Mouse (Mus musculus) yolk sac, embryonic 10.5 days (tissue): ENCODE measurements at regions not wholly inside any gene's neighbourhood (a gene's known extent, or its start where the extent isn't known, plus 50 kb on each side); places are given as distances from the start of the nearest gene placed in this dataset.

ENCODE experiments used
- DNase-seq: peaks from one replicate; pipeline ENCODE4 v3.0.0-alpha.2; 2017; ENCODE audit warnings: low spot score

DNA sequence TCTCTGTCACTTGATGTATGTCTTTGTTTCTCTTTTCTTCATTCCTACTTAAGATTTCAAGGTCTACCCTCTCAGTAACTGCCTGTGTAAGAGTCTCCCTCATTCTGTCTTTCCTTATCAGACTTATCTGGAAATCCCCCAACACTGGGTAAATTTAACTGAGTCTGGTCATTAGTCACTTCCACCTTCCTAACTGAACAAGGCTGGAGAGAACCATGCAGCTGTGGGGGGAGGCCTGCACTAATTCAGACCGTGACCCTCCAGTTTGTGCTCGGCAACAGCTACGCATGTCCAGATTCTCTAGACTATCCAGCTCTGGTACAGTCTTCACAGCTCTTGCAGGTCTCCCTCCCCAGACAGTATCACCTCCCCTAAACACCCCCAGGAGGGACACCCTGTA is 103.3 kb downstream of the Prox1 start:
- no peak for DNase-seq

DNA sequence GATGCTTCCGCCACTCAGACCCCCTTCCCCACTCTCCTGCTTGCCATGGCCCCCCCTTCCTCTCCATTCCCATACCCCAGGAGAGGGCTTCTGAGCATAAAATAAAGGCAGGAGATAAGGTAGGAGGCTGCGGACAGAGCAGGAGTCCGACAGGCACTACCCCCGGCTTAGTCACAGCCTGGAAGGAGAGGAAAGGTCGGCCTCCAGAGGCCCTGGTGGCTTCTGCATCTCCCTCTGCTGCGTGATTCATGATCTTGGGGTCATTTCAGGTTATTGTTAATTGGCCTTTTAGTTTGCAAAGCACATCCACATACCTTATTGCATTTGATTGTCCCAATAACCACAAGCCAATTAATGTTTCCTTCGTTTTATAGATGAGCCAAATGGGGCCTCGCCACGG is 104.1 kb downstream of the Prox1 start:
- no peak for DNase-seq

DNA sequence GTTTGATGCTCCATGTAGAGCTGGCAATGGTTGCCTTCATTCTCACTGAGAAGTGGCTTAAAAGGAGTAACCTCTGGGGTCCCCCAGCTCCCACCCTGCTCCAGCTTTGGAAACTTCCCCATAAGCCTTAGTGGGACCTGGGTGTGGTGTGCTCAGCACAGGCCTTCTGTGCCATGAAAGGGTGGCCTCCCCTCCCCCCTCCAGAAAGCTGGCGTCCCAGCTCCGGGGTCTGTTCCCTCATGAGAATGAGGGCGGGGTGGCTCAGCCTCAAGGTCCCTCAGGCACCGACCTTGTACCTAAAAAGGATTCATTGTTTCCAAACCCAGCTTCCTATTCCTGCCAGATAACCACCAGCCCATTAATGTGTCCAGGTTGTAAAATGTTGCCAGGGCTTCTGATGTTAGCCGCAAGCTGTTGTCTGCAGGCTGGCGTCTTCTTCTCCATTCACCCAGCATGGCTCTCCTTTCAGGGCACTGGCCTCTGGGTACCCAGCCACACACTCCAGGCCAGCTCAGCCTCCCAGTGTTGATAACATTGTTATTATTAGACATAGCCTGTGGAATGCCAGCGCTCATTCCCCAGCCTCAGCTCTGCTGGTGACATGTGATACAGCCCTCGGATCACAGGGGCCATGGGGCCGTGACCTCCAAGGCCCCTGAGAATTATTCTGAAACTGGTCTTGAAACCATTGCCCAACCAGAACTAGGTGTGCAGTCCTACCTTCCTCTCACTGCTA is 108.8 kb downstream of the Prox1 start:
- DNase-seq: no peak

DNA sequence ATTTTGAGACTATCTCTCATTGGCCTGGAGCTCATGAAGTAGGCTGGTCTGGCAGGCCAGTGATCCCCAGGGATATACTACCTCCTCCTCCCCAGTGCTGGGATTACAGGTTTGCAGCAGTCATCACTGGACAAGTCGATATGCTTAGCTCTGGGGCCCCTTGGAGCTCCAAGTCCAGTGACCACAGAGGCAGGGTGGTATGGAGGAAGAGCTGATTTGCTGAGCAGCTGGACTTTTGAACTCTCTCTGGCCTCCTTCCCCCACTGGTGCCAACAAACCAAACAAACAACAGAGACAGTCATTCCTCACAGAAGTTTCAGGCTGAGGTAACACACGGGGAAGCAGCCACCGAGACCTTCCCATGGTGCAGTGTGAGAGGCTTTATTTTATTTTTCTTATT is 111.5 kb downstream of the Prox1 start:
- DNase-seq: peak; percentile 82

DNA sequence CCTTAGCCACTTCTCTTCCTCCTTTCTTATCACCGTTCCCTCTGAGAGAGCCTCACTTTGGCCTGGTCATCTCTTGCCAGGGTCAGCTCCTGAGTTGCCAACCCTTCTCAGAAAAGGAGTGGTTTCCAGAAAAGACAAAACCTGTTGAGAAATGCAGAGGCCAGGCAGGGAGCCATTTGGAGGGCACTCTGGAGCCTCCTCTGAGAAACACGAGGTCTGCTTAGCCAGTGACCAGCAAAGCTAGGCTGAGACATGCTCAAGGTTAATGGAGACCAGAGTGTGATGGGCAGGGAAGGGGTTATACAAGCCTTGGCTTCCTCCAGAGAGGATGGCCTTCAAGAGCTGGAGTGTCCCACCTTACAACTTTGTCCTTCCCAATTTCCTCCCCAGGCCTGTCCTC is 113.6 kb downstream of the Prox1 start:
- DNase-seq: no peak

DNA sequence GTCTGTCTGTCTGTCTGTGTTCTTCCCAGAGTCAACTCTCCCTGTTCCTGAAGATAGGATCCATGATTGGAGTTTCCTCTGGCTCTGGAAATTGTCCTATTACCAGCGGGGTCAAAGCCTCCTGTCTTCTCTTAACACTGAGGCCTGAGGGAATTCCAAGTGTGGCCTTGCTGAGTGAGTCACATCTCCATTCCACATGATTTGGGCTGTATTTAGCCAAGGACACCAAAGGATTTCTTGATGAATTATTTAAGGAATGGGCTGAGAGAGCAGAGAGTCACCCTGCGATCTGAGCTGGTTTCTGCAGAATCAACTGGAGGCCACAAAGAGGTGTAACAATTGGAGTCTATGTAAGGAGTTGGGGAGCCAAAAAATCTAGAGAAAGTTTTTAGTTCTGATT is 118.6 kb downstream of the Prox1 start:
- DNase-seq: no peak

DNA sequence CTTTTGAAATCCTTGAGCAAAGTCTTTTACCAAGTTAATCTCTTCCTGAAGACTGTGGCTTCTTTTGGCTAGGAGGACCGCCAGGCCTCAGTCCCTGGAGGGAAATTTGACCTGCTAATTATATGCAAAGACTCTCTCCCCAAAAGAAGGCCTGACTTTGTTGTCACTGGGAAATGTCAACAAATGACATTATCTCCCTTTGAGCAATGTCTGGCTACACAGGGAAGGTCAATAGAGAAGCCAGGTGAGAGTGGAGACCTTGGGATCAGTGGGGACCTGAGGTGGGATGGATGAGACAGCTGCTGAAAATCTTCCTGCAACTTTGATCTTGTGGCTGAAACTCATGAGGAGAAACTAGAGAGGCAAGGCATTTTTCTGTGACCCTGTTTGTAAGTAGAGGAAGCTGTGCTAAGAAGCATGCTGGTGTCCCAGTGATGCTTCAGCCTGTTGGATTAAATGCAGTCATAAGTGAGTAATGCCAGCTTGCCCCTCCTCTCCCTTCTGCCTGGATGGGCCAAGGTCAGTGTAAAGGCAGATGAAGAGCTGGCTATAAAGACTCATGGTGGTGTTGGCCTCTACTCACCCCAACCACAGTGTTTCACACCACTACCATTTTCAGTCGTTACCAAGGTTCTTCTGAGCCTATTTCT is 121.9 kb downstream of the Prox1 start:
- no peak for DNase-seq

DNA sequence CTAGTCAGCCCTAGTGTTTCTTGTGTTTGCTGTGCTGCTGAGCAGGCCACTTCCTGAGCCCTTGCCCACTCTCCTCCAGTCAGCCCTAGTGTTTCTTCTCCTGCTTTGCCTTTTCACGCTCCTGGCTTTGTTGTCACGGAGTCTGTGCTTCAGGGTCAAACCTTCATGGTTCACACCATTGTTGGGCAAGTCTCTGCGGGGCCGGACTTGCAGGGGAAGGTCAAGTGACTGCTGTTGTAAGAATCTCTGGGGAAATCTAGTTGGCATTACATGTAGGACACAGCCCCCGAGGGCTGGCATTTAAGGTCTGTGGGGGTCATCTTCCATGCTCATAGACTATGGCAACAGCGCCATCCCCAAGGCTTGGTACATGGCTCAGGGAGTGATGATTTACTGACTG is 123.3 kb downstream of the Prox1 start:
- no peak for DNase-seq

DNA sequence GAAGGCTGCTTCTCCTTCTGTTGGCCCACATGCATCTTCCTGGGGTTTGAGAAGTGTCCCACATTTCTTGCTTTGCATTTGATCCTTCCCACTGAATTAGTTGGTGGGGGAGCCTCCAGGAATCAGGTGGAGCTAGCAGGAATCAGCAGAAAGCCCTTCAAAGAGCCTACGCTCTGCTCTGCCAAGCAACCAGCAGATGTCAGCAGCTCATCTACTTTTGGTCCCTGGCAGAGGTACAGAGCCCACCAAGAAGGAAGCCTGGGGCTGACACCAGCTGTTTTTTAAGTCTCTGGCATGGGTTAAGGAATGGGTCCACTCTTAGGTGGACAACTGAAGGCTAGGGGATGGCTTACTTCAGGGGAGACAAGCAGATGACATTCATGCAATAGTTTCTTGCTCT is 123.6 kb upstream of the Smyd2 start:
- DNase-seq: peak; percentile 44

DNA sequence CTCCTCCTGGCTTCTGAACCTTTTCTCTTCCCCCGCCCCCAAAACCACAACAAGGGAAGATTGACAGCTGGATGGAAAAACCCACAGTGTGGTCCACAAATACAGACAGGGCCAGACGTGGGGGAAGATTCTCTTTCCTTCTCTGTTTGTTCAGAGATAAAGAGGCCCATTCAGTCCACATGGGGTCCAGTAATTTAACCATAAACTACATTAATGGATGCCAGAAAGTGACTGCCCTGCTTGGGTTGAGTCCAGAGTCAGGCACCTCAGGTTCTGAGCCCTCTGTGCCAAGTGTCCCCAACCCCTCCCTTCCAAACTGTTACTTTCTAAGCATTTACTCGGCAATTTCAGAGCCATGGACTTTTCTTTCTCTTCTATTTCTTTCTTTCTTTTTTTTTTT is 121.9 kb upstream of the Smyd2 start:
- DNase-seq: no peak

DNA sequence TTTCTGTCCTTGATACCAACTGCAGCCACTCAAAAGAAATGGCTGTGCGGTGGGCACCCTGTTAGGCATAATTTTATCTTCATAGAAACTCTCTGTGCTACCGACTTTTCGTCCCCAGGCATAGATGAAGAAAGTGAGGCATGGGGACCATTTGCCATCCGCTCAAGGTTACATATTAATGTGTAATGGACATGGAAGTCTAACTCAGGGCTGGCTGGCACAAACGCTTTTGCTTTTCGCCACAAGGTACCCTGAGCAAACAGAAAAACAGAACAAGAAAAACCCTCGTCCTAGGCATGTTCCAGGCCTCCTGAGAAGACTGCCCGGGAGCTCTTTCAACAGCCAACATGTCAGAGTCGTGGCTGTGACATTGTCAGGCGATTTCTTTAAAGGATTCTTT is 121.0 kb upstream of the Smyd2 start:
- DNase-seq: no peak

DNA sequence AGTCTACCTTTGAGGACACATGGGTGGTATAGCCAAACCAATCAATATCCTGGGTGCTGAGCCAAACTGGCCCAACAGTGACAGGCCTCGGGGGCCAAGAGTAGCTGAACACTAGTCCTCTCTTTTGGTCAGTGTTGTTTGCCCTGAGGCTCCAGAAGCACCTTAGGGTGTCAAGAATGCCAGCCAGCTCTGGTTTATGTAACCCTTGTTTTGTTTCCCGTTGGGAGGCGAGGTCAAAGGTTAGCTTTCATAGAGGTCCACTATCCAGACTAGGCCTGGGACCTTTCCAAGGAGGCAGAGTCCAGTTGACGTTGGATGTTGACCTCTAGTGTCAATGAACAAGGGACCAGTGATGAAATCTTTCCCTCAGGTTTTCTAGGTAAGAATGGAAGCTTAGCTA is 120.0 kb upstream of the Smyd2 start:
- peak; percentile 79 for DNase-seq

DNA sequence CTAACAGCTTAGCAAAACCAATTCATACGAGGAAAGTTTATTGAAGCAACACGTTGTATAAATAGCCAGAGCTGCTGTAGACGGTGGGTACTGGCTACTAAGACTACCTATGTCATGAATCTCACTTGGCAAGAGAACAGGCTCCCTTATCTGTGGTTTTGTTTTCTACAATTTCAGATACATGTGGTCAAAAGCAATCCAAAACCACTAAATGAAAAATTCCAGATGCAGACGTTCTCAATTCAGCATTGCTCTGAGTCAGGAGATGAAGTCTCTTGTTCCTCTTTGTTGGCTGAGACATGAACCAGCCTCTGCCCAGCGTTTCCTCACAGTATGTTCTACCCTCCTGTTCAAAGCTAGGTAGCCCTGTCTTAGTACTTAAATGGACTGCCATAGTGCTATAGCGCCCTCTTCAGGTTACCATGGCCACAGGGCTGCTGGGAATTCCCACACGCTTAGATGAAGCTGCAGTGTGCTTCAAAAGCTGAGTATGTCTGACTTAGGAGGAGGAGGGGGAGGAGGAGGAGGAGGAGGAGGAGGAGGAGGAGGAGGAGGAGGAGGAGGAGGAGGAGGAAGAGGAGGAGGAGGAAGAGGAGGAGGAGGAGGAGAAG is 119.0 kb upstream of the Smyd2 start:
- no peak for DNase-seq

DNA sequence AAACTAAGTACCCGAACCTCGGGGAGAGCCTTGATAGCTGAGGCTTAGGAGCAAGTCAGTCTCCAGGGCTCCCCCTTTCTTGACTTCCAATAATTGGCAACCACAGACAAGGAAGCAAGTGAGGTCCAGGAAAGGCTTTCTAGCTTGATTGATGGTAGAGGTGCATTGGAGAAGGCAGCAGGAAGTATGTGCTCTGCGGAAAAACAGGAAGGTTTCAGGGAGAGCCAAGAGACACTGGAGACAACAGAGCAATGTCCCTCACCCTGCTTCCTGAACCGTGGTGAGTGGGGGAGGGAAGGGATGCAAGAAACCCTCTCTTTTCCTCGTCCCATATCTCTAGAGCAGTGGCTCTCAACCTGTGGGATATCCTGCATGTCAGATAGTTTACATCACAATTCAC is 115.9 kb upstream of the Smyd2 start:
- no peak for DNase-seq

DNA sequence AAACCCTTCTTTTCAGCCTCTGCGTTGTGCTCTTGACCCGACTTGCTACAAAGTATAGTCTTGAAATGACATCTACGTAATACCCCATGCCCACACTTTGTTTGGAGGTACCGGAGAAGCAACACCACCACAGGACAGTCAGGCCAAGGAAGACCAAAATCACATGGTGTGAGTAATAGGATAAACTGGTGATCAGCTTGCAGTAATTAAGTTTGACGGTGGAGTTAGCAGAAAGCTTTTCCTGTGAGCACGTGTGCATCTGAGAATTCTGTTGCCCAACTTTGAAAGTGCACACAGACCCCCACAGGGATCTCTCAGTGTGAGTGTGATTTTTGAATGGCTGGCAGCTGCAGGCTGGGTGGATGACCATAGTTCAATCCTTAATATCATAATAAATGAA is 114.6 kb upstream of the Smyd2 start:
- no peak for DNase-seq

DNA sequence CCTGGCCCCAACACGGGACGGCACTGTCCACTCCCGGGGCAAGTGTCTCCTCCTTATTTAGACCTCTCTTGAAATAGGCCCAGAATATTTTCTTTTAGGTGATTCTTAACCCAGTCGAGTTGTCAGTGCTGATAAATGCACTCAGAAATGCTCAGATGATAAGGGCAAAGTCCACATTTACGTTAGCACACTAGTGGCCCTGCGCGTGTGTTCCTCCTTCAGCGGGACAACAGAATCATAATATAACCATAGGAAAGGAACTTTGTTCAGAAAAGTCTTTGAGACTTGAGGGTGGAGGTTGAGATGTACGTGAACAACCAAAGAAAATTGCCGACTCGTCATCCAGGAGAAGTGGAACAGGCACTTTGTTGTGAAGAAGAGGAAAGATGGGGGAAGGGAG is 113.8 kb upstream of the Smyd2 start:
- DNase-seq: no peak

DNA sequence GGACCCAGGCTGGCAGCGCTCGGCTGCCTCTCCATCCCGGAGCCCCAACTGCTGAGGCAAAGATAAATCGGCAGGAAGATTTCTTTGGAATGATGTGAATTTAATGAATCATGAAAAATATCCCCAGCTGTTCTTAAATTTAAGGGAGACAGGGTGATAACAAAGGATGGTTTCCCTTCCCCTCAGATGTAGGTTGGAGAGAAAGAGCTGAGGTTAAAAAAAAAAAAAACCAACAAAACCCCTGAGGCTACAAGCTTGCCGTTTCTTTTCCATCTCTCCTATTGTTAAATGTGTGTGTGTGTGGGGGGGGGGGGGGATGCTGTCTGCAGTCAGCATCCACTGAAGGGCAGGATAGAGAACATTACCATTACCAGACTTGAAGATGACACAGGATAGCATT is 111.9 kb upstream of the Smyd2 start:
- DNase-seq: no peak

DNA sequence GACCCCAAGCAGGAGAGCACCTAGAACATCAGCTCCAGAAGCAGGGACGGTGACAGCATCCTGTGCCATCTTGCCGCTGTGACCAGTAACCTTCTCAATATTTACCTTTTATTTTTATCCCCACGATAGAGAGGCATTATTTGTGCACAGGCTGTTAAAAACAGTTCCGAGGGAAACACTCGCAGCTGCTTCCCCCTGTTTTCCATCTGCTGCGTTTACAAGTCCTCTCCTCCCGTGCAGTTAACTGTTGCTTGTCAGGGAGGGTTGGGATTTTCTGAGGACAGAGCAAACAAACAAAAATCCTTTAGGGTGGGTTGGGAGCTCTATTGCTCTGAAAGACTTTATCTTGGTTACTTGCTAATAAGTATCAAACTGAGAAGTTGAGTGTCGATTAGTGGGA is 105.4 kb upstream of the Smyd2 start:
- no peak for DNase-seq

DNA sequence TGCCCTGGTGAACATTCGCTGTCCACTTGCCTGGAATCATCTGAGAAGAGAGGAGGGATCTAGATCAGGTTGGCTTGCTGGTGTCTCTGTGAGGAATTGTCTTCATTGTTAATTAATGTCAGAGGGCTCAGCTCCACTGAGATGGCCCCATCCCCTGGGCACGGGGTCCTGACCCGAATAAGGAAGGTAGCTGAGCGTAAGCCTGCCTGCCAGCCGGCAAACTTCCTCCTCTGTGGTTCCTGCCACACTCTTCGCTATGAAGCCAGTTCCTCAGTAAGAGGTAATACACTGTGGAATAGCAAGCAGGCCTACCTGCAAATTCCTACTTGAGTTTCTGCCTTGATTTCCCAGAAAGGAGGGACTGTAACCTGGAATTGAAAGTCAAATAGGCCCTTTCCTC is 87.3 kb upstream of the Smyd2 start:
- no peak for DNase-seq

DNA sequence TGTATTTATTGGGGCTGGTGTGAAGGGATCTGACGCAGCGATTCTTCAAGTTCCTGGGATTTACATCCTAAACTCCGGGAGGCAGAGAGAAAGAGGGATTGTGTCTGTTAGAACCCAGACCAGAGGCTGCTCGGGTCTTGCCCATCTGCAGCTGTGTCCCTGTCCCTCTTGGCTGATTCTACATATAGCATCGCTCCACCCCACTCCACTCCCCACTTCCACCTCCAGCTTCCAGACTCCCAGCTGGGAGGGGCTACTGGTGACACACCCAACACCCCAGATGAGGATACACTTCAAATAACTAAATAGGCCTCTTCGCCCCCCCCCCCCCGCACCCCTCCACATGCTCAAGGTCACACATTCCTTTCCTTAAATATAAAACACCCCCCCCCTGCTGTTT is 85.1 kb upstream of the Smyd2 start:
- no peak for DNase-seq

DNA sequence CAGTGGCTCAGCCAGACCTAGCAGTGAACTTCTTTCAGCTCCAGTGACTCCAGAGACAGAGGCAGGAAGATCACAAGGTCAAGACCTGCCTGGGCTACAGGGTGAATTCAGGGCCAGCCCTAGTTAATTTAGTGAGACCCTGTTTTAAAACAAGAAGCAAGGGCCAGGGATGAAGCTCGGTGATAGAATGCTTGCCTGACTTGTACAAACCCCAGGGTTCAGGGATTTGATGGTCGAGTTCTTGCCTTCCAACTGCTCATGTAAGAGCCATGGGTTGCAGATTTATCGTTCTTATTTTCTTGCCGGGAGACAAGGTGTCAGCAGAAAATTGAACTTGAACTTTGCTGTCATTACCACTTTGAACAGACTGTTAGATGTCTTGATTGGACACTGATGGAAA is 78.9 kb upstream of the Smyd2 start:
- DNase-seq: no peak

DNA sequence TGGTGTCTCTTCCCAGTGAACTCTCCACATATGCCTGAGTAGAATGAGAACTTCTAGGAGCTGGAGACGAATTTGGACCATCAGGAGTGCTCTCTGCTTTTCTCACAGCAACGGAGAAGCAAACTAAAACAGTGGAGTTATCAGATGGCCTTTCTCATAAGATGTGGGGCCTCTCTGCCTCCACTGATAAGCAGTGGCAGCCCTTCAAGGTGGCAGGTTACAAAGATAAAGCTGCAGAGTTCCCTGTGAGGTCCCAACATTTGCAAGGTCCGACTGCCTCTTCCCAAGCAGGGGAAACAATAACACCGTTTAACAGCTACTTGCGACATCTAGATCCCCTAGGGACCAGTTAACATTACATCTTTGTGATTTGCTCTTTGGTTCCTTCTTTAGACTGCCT is 71.5 kb upstream of the Smyd2 start:
- no peak for DNase-seq

DNA sequence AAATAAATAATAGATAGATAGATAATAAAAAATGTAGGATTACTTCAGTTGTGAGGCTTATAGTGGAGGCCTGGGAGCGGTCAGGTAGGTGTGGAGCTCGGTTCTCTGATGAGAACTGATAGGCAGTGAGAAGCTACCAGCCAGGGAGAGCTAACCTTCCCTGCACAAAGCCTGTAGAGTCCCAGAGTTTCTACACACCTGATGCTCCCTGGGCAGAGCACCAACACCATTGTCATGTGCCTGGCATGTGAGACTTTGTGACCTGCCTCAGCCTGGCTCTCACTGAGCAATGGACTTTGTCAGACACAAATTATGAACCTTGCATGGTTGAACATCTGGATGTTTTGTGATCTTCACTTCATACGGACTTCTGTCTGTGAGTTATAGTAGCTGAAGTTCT is 71.1 kb upstream of the Smyd2 start:
- no peak for DNase-seq

DNA sequence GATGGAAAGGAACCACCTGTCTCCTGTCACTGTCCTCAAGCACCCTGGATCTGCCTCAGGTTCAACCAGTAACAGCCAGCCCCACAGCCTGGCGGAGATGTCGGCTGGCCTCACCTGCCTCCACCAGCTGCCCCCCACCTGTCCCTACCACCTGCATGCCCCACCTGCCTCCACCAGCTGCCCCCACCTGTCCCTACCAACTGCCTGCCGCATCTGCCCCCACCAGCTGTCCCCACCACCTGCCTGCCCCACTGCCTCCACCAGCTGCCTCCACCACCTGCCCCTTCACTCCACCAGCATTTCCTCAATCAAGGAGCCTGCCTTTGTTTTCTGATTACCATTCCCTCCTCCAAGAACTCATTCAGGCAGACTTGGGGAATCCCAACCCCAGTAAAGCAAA is 68.9 kb upstream of the Smyd2 start:
- DNase-seq: no peak
